Mouse (Mus musculus) lung, postnatal 4 days (tissue): ENCODE data around the gene Tcf7l1.
A peak's percentile ranks its signal among the peaks of the same experiment; 100 is the strongest.

ENCODE experiments used
- DNase-seq, 2 experiments: peaks; one replicate each; pipeline ENCODE4 v3.0.0; 2021

Gene Tcf7l1

GRCm38 (mm10) chr6:72619734-72620532 lies 169.1 kb downstream of the Tcf7l1 start:
- peak in 1 of 2 experiments; percentile 64 for DNase-seq

DNA sequence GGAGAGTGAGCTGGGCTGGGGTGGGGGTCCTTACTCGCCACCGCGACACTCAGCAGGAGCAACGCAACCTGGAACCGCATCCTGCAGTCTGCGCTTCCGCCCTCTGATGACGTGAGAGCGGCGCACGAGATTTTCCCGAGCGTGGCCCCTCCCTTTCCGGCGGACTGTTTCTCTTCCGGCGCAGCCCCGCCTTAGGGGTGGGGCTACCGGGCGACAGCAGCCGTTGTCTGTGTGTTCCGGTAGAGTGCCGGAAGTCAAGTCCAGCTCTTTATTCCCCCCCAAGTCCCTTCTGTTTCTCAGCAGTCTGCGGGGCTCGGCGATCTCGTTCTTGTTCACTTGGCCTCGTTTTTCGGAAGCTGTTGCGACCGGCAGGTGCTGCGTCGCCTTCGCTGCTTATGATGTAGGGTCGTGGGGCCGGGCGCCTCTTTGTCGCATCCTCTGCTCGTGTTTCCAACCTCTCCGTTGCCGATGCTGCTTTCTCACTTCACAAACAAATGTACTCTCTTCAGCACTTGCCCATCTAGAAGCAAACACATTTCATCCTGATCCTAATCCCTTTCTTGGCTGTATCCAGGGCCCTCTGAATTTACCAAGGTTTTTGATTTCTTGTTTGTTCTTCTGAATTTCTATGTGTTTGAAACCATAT lies 172.3 kb downstream of the Tcf7l1 start, which contains the start of gene Tgoln1:
TSS of gene Tgoln1 (minus strand) at position 358 of the 646 bp plus-strand sequence.
- peak; percentile 96 for DNase-seq

DNA sequence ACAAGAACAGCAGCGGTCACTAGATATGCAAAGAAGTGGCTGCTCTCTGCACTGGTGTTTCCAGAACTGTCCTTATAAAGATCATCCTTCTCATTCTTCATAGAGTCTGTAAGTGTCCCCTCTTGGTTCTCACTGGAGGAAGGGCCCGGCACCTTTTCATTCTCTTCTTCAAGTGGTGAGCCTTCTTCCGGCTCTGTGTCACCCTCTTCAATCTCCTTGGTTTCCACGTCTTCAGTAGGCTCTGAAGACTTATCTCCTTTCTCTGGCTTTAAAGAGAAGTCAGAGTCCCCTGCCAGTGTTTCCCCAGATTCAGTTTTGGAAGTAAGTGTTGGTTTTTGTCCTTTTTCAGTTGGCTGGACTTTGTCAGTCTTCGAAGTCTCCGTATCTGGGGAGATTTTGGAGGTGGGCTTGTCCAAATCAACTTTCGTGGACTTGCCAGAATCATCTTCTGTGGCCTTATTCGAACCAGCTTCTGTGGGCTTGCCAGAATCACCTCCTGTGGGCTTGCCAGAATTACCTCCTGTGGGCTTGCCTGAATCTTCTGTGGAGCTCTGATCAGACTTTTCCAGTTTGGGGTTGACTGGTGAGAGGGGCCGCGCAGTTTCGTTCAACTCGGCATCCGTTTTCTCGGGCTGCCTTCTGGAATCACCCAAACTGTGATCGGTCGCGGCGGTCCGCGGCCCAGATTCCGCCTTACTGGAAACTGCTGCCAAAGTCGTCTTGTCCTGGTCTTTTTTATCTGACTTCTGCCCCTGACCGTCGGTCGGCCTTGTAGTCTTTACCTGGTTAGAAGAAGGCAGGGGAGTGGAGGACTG lies 173.3 kb downstream of the Tcf7l1 start:
- DNase-seq = no peak

- no peak for DNase-seq
Observed at GRCm38 (mm10) chr6:72615151-72615550, 173.9 kb downstream of the Tcf7l1 start.

- DNase-seq = no peak
Observed at GRCm38 (mm10) chr6:72610261-72610660, 178.8 kb downstream of the Tcf7l1 start.

GRCm38 (mm10) chr6:72608662-72609184 lies 180.3 kb downstream of the Tcf7l1 start:
- DNase-seq = no peak

- DNase-seq = no peak
Observed at GRCm38 (mm10) chr6:72607676-72608075, 181.4 kb downstream of the Tcf7l1 start.

- DNase-seq = no peak
Observed at GRCm38 (mm10) chr6:72607060-72607459, 182.0 kb downstream of the Tcf7l1 start.

DNA sequence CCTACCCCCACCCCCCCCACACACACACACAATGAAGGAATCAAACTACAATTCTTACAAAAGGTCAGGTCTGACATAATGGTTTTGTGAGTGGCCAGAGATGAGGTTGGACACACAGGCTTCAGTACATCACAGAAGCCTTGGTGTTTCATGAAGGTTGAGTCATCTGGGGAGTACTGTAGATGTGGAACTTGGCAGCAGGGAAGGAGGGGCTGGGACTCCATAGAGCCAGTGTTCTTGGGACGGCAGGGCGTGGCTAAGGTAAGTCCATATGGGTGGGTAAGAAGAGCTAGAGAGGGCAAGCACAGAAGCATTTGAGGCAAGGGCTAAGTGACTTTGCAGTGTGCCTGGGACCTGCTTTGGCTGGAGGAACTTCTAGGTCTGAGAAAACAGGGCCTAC lies 185.0 kb downstream of the Tcf7l1 start:
- no peak for DNase-seq

DNA sequence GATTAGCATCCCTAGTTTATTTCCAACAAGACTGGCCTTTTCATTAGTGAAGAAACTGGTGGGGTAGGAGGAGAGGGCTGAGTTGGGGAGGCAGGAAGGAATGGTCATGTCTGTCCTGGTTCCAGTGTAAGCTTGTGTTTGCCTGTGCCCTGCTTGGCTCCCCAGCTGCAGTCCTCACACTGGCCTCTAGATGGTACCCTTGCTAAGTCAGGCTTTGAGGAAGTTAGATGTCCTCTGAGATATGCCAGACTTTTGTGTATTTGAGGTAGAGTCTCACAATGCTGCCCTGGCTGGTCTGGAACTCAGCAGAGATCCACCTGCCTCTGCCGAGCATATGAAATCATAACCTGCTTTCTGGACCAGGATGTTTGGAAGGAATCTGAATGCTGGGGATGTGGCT lies 187.3 kb downstream of the Tcf7l1 start:
- DNase-seq = peak; percentile 81 to 89

DNA sequence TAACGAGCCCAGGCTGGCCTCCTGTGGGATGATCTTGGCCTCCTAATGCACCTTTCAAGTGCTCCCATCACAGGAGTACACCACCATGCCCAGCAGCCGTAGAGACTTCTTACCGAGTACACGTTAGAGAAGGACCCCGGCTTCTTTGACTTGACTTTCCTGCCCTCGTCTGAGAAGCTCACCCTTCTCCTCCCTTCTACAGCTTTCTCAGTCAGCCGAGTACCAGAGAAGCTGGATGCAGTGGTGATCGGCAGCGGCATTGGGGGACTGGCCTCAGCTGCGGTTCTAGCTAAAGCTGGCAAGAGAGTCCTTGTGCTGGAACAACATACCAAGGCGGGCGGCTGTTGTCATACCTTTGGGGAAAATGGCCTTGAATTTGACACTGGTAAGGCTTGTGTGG lies 188.3 kb downstream of the Tcf7l1 start:
- DNase-seq = no peak

DNA sequence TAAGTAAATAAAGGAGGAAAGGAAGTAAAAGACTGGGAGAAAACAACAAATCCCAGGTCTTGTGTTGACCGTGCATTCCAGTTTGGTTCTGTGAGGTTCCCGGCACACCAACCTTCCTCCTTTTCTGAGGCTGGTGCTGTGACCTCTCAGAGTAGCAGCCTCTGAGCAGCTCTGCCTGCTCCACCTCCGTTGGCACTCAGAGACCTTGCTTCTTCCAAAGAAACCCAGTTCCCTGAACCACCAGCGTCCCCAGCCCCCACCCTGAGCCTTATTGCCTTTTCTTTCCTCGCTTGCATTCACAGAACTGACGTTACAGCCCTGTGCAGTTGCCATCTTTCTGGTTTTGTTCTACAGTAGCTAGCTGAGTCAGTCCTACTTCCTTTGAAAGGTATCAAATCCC lies 188.8 kb downstream of the Tcf7l1 start:
- no peak for DNase-seq

GRCm38 (mm10) chr6:72598791-72599557 lies 190.1 kb downstream of the Tcf7l1 start:
- peak in 1 of 2 experiments; percentile 60 for DNase-seq

DNA sequence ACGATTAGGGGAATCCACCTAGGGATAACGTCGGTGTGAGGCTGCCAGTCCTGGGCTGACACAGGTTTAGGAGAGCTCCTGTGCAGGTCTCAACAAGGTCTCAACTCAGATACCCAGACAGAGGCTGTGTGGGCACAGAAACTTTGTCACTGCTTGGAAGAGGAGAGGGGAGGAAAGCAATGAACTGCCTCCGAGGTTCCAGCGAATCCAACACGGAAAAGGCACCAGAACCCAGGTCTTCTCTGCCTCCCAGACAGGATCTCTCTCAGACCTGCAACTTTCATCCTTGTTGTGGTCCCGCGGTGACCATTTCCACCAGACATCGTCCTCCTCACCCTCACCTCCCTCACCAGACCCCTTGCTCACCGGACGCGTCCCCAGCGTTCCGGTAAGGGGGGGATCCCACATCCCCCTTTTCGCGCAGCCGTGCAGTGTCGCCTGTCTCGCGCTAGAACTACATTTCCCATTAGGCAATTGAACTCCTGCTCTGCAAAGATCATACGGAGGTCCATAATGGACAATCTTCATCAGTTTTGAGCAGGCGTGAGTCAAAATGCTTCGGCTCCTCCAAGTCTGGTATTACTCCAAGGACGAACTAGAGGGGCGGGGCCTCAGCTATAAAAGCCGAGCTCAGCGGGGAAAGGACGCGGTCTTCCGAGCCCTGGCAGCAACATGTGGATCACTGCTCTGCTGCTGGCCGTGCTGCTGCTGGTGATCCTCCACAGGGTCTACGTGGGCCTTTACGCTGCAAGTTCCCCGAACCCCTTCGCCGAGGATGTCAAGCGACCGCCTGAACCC lies 190.9 kb downstream of the Tcf7l1 start, which contains the start of the genes Elmod3 and Retsat:
TSS of gene Elmod3 (minus strand) at position 458 of the 798 bp plus-strand sequence.
TSS of gene Retsat (plus strand) at position 520 of the 798 bp plus-strand sequence.
- DNase-seq = peak; percentile 95

- DNase-seq = peak; percentile 59 to 80
Observed at GRCm38 (mm10) chr6:72597083-72597874, 191.8 kb downstream of the Tcf7l1 start.

GRCm38 (mm10) chr6:72593914-72594313 lies 195.1 kb downstream of the Tcf7l1 start:
- DNase-seq = no peak

DNA sequence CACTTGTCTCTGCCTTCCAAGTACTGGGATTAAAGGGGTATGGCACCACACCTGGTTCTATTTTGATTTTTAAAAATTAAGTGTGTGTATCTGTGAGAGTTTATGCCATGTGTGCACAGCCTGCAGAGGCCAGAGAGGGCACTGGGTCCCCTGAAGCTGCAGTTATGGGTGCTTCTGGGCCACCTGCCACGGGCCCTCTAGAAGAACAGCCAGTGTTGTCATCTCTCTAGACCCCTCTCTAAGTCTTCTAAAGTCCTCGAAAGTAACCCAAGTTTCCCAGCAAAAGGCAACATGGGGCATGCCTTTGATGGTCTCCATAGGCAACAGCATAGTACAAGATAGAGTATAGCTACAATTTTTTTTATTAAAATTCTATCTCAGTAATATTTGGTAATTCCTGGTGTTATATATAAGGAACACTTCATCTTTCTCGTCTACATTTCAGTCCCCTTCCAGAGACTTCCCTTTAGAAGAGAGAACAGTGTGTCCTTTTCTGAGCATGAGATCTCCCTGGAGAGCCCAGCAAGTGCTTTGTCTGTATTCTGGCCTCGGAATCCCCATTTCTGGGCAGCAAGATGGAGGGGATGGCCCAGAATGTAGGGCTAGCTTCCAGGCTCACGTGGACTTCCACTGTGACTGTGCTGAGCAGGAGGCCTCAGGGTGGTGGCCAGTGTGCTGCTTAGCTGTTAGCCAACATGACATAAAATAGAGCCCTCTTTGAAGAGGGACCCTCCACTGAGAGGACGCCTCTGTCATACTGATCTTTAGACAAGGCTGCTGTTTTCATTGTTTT lies 195.8 kb downstream of the Tcf7l1 start:
- no peak for DNase-seq

GRCm38 (mm10) chr6:72590111-72590510 lies 198.9 kb downstream of the Tcf7l1 start:
- DNase-seq = no peak

GRCm38 (mm10) chr6:72588307-72588706 lies 200.7 kb downstream of the Tcf7l1 start:
- no peak for DNase-seq
